Comparison of ENCODE assay signal across 7 mouse cellular contexts in the genomic region with DNA sequence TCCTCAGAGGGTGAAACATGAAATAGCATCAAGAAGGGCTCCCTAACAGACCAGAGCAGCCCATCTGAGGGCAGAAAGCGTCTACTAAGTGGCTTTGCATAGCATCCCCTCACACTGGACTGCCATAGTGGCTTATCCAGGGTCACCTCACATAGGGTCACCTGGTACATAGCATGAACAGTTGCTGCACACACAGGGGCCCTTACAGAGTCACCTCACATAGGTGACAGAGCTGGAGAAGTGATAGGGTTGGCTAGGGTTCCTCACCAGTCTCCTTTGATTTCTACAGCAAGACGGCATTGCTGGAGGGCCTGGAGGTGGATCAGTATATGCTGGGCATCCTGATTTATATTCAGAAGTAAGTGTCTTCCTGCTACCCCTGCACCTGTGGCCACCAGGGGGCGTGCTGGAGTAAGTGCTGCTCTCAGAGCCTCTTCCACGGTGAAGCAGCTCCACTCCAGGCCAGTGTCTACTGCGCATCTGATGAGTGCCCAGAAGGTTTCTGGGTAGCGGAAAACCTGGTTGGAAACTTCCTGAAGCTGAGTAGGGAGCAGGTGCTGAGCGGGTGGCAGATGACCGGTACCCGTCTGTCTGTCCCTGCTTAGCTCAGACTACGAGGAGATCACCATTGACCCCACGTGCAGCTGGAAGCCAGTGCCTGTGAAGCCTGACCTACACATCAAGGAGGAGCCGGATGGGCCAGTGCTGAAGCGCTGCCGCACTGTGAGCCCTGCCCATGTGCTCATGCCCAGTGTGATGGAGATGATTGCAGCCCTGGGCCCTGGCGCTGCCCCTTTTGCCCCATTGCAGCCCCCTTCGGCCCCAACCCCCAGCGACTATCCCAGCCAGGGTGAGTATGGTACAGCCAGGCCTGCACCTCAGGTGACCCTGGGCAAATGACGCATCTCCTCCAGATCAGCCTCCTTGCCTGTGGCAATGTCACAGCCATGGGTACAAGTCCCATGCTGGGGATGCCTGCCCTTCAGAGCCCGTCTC. TPM values are rescaled to one million over a fixed set of nuclear protein-coding genes. Genes with fewer than 3 reads are reported as not detected.
A peak's percentile ranks its signal among the peaks of the same experiment; 100 is the strongest.
DNase-seq lines count a peak whose midpoint lies in the region; ATAC-seq and TF ChIP-seq lines count a peak whose summit lies in the region.

No protein-coding gene starts in this region.

- no peaks in the 10 kb centered on the region for H3K9me3 ChIP-seq in kidney, embryonic 15.5 days (replicated peaks)
- no peaks in the 10 kb centered on the region for H3K9me3 ChIP-seq in G1E (replicated peaks)
- no peaks in the 10 kb centered on the region for H3K9me3 ChIP-seq in liver, embryonic 16.5 days (replicated peaks; ENCODE audit: control insufficient read depth, low read length)

- no peak overlapping the region for H3K9ac ChIP-seq in kidney, embryonic 15.5 days
- no peak overlapping the region for H3K9ac ChIP-seq in liver, embryonic 16.5 days (ENCODE audit: low read depth, low read length)

- no peaks in the 10 kb centered on the region; the same call in 1 of the 2 replicates for H3K36me3 ChIP-seq in kidney, adult 2 months (ENCODE audit: control insufficient read depth, insufficient read depth, low read length)
- H3K36me3 ChIP-seq in kidney, embryonic 15.5 days = peaks cover 79% of the 10 kb centered on the region
- H3K36me3 ChIP-seq in G1E (replicated peaks) = peaks cover 92% of the 10 kb centered on the region
- H3K36me3 ChIP-seq in liver, embryonic 16.5 days (ENCODE audit: control insufficient read depth, insufficient read depth) = peaks cover 40% of the 10 kb centered on the region

- peaks cover 13% of the 10 kb centered on the region for H3K4me1 ChIP-seq in kidney, adult 2 months (ENCODE audit: control insufficient read depth, insufficient read depth, low read length)
- H3K4me1 ChIP-seq in kidney, embryonic 15.5 days = peaks cover 33% of the 10 kb centered on the region
- H3K4me1 ChIP-seq in G1E (ENCODE audit: insufficient read depth, low read depth, low read length) = peaks cover 12% of the 10 kb centered on the region
- peaks cover 5% of the 10 kb centered on the region; the same call in 1 of the 2 replicates for H3K4me1 ChIP-seq in liver, embryonic 16.5 days (ENCODE audit: control insufficient read depth, low read depth, low read length)

- H3K27ac ChIP-seq in kidney, adult 2 months (ENCODE audit: insufficient read depth, low read depth, low read length) = no peak overlapping the region
- H3K27ac ChIP-seq in kidney, embryonic 15.5 days = no peak overlapping the region
- H3K27ac ChIP-seq in liver, embryonic 16.5 days (ENCODE audit: low read length) = no peak overlapping the region

- no peaks in the 10 kb centered on the region for H3K27me3 ChIP-seq in kidney, adult 2 months (replicated peaks; ENCODE audit: control insufficient read depth, insufficient read depth, low read length)
- H3K27me3 ChIP-seq in kidney, embryonic 15.5 days = no peaks in the 10 kb centered on the region
- H3K27me3 ChIP-seq in G1E (ENCODE audit: insufficient read depth, low read length) = no peaks in the 10 kb centered on the region
- no peaks in the 10 kb centered on the region for H3K27me3 ChIP-seq in liver, embryonic 16.5 days (ENCODE audit: control insufficient read depth, insufficient read depth, low read depth, low read length)

- H3K4me3 ChIP-seq in kidney, adult 2 months (ENCODE audit: insufficient read depth, low read depth, low read length) = no peak overlapping the region
- no peak overlapping the region for H3K4me3 ChIP-seq in kidney, embryonic 15.5 days (replicated peaks)
- H3K4me3 ChIP-seq in G1E (ENCODE audit: low read depth, low read length) = no peak overlapping the region
- H3K4me3 ChIP-seq in liver, embryonic 16.5 days (ENCODE audit: low read depth, low read length) = no peak overlapping the region

- ATAC-seq in kidney, embryonic 15.5 days (replicated peaks; ENCODE audit: low FRiP score) = no peak
- peak; percentile 45 for ATAC-seq in G1E (ENCODE audit: extremely low read depth, insufficient number of reproducible peaks, low FRiP score, poor library complexity, severe bottlenecking)
- ATAC-seq in granulocyte monocyte progenitor cell, adult 5-6 weeks (replicated peaks; ENCODE audit: poor library complexity, severe bottlenecking) = peak; percentile 77
- peak; percentile 40; the same call in 1 of the 2 replicates for ATAC-seq in liver, embryonic 16.5 days (ENCODE audit: low read depth)

- WGBS in kidney, adult 2 months = 82% methylated on average over 19 of the region's 19 CpGs
- 88% methylated on average over 19 of the region's 19 CpGs for WGBS in kidney, embryonic 15.5 days
- WGBS in liver, embryonic 16.5 days (ENCODE audit: insufficient replicate concordance) = 77% methylated on average over 19 of the region's 19 CpGs

- peak; percentile 76 for DNase-seq in kidney, adult 2 months
- peak; percentile 66 for DNase-seq in G1E (ENCODE audit: low spot score)
- peak; percentile 73 for DNase-seq in brain, adult 2 months (ENCODE audit: low read depth, low spot score)
- DNase-seq in spleen, adult 12 weeks (ENCODE audit: low spot score) = peak; percentile 67

- TF ChIP-seq POLR2A in kidney, adult 2 months (IDR thresholded peaks at IDR 0.05; ENCODE audit: low read depth, low read length) = no peak

- peak; percentile 81 for TF ChIP-seq CTCF in kidney, adult 2 months (conservative IDR thresholded peaks at IDR 0.05; ENCODE audit: insufficient read depth, insufficient read length, low read depth, low read length)
- peak; percentile 88 for TF ChIP-seq CTCF in G1E (IDR thresholded peaks at IDR 0.05; ENCODE audit: low read depth, low read length)

- no peak overlapping the region for H3K4me2 ChIP-seq in kidney, embryonic 15.5 days
- H3K4me2 ChIP-seq in liver, embryonic 16.5 days (ENCODE audit: low read depth, low read length) = no peak overlapping the region

RNA-seq across cellular contexts. Expression of a gene that starts 12.4 kb away (rescaled TPM):
- 1,045 and 1,237 TPM in 2 replicates for polyA plus RNA-seq in kidney, adult 2 months (2012; rRNA removed)
- 5,533 and 6,211 TPM in 2 replicates for polyA plus RNA-seq in kidney, embryonic 15.5 days (2015; fragmentation: Nextera tagmentation; extraction: Ambion mirVana)
- 1,642 and 2,027 TPM in 2 replicates for total RNA-seq in G1E (2014; fragmentation: Nextera tagmentation)
- total RNA-seq in G1E (2017) = 3,073 and 3,673 TPM in 2 replicates
- 182 and 196 TPM in 2 replicates for polyA plus RNA-seq in G1E (2012)
- 4,322 and 4,754 TPM in 2 replicates for total RNA-seq in granulocyte monocyte progenitor cell, adult 5-6 weeks (2014; fragmentation: Nextera tagmentation)
- total RNA-seq in granulocyte monocyte progenitor cell, adult 5-6 weeks (2017) = 1,769 and 2,269 TPM in 2 replicates
- 2,023 and 2,306 TPM in 2 replicates for polyA plus RNA-seq in liver, embryonic 16.5 days (2015; fragmentation: Nextera tagmentation; extraction: Ambion mirVana)

RNA-seq across cellular contexts. Expression of a gene that starts 13.9 kb away (rescaled TPM):
- polyA plus RNA-seq in kidney, adult 2 months (2012; rRNA removed) = 47.7 and 53.7 TPM in 2 replicates
- polyA plus RNA-seq in kidney, embryonic 15.5 days (2015; fragmentation: Nextera tagmentation; extraction: Ambion mirVana) = 11.4 and 12.4 TPM in 2 replicates
- total RNA-seq in G1E (2014; fragmentation: Nextera tagmentation) (63.4 and 75.4 TPM in 2 replicates), G1E (2017) (6.0 and 7.1 TPM in 2 replicates)
- 245 and 292 TPM in 2 replicates for polyA plus RNA-seq in G1E (2012)
- 39.9 and 62.9 TPM in 2 replicates for total RNA-seq in granulocyte monocyte progenitor cell, adult 5-6 weeks (2014; fragmentation: Nextera tagmentation)
- 6.1 and 10.6 TPM in 2 replicates for total RNA-seq in granulocyte monocyte progenitor cell, adult 5-6 weeks (2017)
- polyA plus RNA-seq in liver, embryonic 16.5 days (2015; fragmentation: Nextera tagmentation; extraction: Ambion mirVana) = 3.3 and 3.7 TPM in 2 replicates

RNA-seq across cellular contexts. Expression of a gene that starts 41.4 kb away (rescaled TPM):
- polyA plus RNA-seq in kidney, adult 2 months (2012; rRNA removed) = 60.8 and 76.1 TPM in 2 replicates
- polyA plus RNA-seq in kidney, embryonic 15.5 days (2015; fragmentation: Nextera tagmentation; extraction: Ambion mirVana) = 552 and 602 TPM in 2 replicates
- total RNA-seq in G1E (2014; fragmentation: Nextera tagmentation) (53.2 and 62.9 TPM in 2 replicates), G1E (2017) (77.3 and 92.1 TPM in 2 replicates)
- 68.1 and 97.5 TPM in 2 replicates for polyA plus RNA-seq in G1E (2012)
- 152 and 264 TPM in 2 replicates for total RNA-seq in granulocyte monocyte progenitor cell, adult 5-6 weeks (2014; fragmentation: Nextera tagmentation)
- total RNA-seq in granulocyte monocyte progenitor cell, adult 5-6 weeks (2017) = 119 and 143 TPM in 2 replicates
- 116 and 120 TPM in 2 replicates for polyA plus RNA-seq in liver, embryonic 16.5 days (2015; fragmentation: Nextera tagmentation; extraction: Ambion mirVana)
